Mouse (Mus musculus) liver, postnatal 0 days (tissue): ENCODE measurements at regions not wholly inside any gene's neighbourhood (a gene's known extent, or its start where the extent isn't known, plus 50 kb on each side); places are given as distances from the start of the nearest gene placed in this dataset.

Experiments
- CTCF ChIP-seq: sonication (generic); IDR thresholded peaks from 2 replicates; pipeline ENCODE4 v1.5.1; 2016; ENCODE audit warnings: antibody characterized with exemption, low read depth
- EP300 ChIP-seq: IDR thresholded peaks from 2 replicates; pipeline ENCODE4 v1.6.1; 2016; ENCODE audit warnings: antibody characterized with exemption, low read depth, mild to moderate bottlenecking

GRCm38 (mm10) chr3:134390472-134391336 lies 154.4 kb downstream of the Cxxc4 start:
- TF ChIP-seq CTCF (no peak), EP300 (no peak)
